Mouse (Mus musculus): ENCODE measurements around the gene Gm17490.
A peak's percentile ranks its signal among the peaks of the same experiment; 100 is the strongest.

The Gm17490 gene

DNA sequence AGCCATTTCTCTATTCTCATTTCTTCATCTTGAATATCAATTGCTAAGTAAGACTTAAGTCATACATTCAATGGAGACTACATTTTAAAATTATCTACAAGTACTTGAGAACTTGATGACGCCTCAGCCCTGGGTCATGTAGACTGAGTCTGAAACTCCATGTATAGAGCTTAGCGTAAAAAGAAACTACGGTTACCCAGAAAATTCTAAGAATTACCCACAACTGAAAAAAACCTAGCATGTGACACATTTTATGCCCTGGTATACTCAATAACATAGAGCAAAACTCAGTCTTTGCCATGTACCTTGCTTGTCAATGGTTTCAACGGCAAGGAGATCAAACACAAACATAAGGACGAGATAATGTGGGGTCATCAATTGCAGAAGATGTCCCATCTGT is at the start of gene Gm17490:
Gm17490 (minus strand) TSS at position 375 of the 400 bp plus-strand sequence.
- no peak for DNase-seq

DNA sequence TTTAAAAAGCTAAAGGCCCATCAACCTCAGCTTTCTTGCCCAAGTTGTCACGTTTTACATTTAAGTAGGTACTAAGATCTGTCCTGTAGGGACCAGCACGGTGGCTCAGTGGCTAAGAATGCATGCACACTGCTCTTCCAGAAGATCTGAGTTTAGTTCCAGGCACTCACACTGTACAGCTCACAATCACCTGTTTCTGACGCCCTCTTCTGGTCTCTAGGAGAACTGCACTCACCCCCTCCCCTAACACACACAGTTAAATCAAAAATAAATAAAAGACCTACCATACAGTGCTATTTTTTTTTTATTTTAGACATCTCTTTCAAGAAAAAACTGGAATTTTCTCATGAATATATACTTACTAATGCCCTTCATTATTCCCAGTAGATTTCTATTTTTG is 46.1 kb upstream of the Gm17490 start:
- DNase-seq = no peak

DNA sequence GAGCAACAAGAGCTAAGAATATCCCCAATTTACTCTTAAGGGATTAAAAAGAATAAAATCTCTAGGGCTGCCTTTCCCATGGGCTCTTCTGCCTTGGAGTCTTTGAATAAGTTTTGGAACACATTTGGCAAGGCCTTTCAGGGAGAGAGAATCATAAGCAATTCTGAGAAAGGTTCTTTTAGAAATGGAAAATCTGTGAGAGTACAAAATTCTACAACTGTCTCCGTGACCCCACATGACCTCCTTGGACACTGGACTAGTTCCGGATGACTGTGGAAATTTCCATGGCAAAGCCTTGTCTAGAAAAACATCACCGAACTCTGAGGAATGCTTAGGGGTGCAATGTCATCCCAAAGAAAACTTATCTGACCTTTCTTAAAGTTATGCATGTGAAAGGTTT is 39.3 kb upstream of the Gm17490 start:
- DNase-seq = peak; percentile 56

DNA sequence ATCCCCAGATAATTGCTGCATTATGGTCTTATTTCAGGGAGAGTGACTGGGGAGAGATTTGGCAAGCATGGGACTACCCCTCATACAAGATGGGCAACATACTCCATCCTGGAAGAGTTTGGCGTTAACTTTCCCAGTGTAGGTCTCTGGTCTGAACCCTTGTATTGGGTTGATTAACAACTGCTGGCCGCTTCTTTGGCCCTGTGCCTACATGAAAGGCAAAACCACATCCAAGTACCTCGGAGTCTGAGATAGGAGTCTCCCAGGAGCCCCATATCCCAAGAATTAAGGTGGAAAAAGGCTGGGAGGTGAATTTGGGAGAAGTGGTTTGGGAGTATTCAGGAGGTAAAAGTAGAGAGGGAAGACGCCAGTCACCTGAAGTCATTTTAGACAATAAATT is 38.7 kb upstream of the Gm17490 start:
- DNase-seq = peak; percentile 38

DNA sequence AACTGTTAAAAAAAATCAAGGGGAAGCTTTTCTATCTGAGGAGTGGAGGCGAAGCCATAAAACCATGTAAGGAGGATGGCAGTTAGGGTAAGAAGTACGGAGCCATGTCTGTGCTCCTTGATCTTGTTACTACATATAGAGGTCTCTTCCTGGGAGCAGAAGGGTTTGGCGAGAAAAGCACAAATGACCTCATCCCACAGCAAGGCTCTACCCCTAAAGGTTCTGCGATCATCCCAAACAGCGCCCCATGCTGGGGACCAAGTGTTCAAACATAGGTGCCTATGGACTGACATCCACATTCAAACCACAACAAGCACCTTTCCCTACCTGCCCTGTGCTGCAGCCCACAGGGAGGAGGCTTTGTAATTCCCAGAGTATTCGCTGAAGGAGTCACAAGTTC is 38.3 kb upstream of the Gm17490 start:
- DNase-seq = peak; percentile 7

DNA sequence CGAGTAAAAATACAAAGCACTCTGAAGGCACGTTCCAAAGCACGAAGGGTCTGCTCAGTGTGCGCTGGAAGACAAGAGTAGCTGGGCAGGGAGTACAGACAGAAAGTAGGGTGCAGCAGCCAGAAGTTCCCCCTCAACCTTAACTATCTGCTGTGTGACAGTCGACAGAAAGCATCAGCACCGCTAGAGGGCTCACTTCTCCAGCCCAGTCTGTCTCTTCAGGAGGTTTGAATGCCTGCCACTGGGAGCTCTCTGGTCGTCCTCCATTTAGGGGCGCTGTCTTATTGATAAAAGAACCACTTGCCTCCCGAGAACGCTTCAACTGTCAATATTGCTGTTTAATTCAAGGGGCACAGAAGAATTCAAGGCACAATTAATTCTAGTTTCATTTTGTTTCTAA is 37.9 kb upstream of the Gm17490 start:
- DNase-seq = peak; percentile 82

DNA sequence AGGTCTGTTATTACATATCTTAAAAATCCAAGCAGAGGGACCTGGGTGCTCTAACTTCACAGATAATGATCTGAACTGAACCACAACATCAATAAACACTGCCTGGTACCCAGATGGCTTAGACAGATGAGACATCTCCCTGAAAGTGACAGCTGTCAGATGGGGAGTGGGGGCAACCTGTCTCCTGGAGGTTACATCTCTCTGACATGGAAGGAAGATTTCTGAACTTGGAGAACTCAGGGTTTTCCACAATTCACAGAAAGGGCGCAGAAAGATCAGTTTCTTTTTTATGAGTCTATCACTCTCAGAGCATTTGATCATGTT is 36.8 kb upstream of the Gm17490 start:
- DNase-seq = no peak

DNA sequence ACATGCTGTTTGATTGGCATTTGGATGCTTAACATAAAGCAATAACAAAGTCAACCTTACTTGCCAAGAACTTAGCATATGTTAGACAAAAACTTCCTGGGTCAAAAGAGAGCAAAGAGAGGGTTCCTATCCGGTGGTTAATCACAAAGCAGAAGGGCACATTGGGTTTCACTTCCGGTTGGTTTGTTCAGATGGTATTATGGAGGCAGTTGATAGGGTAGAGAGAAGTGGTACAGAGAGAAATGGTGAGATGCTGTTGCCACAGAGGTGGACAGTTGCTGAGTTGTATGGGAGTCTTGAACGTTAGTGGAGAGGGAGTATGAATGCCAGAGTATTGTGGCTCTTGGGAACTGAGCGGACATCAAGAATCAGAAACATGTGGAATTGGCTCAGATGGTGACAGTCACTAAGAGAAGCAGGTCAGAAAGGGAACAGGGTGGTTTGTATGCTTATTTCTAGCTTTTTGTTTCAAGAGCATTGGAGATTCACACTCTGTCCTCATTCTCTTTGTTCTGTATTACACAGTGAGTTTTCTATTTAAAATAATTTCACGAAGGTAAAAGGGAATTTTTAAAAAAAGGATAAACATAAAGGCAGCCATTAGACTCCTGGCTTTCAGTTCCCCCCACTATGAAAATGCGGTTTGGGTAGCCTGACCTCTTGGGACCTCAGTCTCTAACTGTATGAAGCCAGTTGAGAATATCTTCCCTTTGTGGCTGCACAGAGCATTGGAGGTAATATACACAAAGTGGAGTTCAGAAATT is 36.3 kb upstream of the Gm17490 start:
- DNase-seq = no peak

DNA sequence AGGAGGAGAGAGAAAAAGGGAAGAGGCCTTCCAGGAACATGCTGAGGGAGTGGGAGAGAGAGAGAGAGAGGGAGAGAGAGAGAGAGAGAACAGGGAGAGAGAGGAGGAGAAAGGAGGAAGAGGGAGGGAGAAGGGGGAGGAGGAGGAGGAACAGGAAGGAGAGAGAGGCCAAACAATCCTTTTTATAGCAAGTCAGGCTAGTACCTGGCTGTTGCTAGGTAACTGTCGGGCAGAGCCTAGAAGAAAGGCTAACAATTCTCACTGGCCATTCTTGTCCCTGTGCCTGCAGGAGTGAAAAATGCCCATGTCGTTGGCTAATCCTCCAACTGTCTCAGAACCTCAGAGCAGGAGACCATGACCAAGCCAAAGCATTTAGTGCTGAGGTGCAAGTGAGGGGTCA is 33.2 kb upstream of the Gm17490 start:
- DNase-seq = no peak

DNA sequence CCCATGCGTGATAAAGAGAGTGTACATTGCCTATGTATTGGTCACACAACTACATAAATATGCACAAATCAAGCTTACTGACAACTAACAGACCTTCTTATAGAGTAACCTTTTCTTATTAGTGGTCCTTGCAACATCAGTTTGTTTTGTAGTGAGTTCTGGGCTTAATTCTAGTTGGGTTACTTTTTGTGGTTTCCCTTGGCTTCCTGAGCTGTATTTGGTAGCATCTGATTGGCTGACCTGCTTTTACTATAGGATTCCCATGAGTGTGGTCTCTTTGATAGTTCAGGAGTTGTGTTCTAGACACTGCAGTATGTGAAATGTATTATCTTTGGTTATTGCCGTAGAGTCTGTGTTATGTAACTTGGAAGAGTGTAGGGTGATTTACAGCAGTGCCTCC is 31.5 kb upstream of the Gm17490 start:
- DNase-seq = no peak

DNA sequence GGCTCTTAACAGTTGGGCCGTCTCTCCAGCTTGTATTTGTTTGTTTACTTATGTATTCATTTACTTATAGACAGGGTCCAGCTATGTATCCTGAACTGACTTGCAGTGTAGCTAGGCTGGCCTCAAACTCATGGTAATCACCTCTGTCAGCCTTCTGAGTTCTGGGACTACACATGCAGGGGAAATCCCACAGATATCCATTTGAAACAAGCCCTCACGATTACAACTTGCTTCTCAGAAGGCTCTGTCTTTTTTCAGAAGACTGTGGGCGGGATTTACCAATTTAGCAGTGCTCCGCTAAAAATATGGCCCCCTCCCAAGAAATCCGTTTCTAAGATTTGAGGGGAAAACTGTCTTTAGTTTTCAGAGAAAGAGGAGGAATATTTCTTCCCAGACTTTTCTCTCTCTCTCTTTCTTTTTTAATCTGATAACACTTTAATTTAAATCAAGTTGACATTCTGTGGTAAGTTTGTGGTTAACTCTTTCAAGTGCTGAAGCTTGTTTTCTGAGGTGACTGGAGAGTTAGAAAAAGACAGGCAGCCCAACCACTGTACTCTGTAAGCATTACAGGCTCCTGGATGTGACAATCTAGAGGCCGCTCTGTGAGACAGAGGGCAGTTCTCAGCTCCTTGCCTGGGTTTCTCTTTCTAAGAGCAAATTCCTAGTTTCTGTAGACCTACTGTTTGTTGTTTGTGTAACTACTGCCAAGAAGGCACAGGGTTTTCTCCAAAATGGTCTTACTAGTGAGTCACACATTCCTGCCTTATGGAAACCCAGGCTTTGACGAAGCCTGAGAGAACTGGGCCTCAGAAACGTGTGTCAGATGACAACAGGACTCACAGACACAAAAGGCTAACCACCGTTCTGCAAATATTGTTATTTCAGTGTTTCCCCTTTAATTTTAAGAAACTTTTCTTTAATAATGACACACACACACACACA is 29.2 kb upstream of the Gm17490 start:
- no peak for DNase-seq

DNA sequence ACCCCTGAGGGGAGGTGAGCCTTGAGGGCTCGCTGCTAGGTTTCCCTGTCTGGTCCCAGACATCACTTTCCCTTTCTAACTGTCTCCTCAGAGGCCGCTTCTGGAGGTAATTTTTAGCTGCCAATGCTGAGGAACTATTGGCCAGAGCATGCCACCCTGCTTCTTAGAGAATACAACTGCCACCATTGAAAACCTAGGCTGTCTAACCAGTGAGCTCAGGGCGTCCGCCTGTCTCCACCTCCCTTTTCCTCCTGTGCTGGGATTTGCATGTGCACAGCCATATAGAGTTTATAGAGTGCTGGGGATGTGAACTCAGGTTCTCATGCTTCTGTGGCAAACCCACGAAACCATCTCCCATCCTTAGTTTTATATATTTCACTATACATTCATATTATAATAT is 27.7 kb upstream of the Gm17490 start:
- no peak for DNase-seq

DNA sequence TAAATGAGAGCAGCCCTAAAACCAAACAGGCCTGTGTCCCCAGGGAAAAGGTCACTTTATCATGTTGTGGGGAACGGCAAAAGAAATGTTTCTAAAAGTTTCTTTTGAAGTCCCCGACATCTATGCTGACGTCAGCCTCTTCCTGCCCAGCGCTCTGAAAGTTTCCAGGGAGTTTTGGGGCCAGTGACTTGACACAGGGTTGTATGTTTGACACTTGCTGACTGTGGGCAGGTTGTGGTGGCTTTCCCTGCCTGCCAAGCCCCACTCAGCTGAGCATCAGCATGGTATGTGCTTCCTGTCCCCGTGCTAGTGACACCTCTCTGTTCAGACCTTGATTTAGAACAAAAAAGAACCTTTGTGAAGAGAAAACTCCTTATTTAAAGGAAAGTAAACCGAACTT is 27.3 kb upstream of the Gm17490 start:
- no peak for DNase-seq

DNA sequence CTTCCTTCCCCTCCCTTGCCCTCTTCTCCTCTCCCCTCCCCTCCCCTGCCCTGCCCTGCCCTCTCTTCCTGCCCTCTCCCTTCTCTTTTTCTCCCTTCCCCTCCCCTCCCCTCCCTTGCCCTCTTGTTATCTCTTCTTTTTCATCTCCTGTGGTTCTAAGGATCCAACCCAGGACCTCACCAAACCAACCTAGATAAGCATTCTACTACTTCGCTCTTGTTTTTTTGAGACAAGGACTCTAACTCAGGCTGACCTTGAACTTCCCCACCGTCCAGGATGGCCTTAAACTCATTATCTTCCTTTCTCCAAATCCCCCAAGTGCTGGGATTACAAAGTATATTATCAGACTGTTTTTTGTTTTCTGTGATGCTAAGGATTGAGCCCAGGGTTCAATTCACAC is 26.7 kb upstream of the Gm17490 start:
- no peak for DNase-seq

DNA sequence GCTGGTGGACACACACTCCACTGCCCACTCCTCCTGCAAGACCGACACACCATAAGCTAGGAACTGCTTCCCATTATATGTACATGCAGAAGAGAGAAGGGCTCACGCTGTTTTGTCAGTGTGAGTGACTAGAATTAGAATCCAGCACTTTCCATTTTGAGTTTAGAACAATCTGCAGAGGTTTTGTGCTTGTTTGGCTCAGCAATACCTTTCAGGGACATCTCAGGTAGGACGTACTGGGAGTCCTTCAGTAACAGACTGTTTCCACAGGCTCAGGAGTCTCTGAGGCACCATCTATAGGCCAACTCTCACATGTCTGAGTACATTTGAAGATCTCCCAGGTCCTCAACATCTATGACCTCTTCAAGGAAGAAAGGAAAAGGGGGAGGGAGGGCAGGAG is 26.1 kb upstream of the Gm17490 start:
- DNase-seq = no peak

DNA sequence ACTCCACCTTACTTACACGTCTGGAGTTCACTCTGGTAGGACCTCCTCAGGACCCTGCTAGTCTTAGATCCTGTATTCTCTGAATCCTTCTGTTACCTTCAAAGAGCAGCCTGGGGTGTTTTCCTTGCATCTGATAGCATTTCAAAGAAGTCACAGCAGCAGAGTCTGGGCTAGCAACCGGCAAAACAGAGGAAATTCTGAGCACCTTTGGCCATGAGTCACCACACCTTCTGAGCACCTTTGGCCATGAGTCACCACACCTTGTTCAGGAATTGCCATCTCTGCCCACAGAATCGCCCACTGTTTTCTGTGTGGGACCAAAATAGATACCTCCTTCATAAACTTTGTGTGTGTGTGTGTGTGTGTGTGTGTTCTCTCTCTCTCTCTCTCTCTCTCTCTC is 25.4 kb upstream of the Gm17490 start:
- DNase-seq = no peak

DNA sequence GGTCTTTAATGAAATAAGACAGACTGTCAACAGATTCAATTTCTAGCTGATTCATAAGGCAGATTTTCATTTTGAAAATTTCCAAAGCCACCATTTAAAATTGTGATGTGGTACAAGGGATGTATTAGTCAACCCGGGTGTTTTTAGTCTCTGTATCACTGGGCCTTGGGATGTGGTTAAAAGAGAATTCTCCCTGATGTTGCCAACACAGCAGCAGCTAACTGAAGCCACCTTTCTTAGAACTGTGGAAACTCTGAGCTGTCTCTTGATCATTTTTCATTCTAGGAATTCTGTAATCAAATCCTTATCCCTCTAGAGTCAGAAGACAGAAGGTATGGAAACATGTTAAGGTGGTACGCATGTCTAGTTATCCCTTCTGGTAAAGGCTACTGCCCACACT is 19.2 kb upstream of the Gm17490 start:
- DNase-seq = no peak

DNA sequence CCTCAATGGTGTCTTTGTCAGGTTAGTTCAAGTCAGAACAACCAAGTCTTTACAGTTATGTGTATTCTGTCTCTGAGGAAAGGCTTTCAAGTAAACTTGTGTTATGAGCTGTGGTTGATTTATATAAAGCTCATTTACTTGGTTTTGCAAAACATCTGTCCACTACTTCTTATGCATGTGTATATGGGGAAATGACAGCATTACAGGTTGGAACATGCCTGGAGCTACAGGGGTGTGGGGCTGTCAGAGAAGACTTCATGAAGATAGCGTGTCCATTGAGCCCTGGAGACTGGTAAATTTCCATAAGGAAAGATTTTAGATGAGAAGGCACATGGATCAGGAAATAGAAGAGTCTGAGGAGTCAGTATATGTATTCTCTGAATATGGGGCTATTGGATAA is 18.0 kb upstream of the Gm17490 start:
- DNase-seq = no peak

DNA sequence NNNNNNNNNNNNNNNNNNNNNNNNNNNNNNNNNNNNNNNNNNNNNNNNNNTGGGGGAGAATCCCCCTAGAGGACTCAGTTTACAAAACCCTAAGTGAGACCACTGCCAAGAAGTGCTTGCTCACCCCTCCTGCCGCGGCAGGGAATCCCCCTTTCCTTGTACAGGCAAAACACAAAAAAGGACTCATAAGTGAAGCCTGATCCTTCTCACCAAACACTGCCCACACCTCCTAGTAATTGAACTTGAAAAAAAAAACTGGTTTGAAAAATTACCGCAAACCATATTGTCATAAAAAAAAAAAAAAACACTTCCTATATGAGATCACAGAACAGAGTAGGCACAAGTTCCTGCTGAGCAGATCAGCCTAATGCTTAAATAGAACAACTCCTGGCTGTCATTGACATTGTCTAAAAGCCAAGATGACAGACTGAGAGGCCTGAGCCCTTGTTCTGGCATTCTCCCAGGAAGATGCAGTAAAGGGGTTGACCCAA is 16.4 kb upstream of the Gm17490 start, which contains the start of gene Il2ra:
Il2ra (plus strand) TSS at position 357 of the 491 bp plus-strand sequence.
- no peak for DNase-seq

DNA sequence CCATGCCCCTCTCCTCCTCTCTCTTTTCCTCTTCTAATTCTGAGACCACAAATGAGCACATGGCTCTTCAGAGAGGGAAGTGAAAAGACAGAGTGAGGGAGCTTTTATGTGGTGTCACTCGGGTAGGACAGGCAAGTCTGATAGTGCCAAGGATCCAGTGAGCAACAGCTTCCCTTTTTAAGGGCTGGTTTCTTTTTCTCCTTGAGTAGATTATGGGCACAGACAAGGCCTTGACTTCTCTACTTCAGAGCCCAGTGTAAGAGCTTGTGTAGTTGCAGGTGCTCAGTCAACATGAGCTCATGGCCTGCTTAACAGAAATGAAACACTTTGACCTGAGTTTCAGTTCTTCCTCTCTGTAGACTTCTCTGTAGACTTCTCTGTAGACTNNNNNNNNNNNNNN is 11.1 kb upstream of the Gm17490 start:
- DNase-seq = no peak

DNA sequence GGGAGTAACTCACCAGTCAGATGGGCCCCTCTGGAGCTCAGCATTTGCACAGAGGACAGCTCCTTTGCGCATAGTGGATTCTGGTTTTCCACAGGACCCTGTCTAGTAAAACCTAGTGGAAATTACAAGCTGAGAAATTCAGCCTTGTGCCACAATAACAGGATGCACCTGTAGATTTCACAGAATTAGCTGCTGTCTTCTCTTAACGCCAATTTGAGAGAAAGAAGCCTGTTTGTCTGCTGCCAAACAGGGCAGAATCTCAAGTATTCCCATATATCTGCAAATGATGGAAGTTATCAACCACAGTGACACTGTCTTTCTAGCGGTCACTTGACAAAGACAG is 10.0 kb upstream of the Gm17490 start:
- DNase-seq = no peak

DNA sequence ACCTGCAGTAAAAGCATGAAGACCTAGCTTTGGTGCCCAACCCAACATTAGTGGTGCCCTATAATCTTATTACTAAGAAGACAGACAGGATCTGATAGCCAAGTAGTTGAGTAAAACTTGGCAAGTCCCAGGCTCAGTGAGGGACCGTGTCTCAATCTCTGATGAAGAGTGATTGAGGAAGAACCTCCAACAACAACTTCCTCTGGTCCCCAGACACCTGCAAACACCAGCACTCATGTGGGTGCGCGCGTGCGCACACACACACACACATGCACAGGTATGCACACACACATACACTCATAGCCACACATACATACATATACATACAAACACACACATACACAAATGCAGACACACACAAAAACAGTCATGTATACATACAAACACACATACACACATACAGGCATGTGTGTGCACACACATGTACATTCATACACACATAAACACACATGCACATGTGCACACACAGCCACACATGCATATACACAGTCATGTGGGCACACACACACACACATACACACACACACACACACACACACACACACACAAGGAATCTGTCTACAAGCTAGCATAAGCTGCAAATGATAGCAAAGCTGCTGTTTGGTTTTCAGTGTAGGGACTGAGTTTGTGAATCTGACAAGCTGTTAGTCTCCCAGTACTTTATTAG is 9.5 kb upstream of the Gm17490 start:
- DNase-seq = no peak

DNA sequence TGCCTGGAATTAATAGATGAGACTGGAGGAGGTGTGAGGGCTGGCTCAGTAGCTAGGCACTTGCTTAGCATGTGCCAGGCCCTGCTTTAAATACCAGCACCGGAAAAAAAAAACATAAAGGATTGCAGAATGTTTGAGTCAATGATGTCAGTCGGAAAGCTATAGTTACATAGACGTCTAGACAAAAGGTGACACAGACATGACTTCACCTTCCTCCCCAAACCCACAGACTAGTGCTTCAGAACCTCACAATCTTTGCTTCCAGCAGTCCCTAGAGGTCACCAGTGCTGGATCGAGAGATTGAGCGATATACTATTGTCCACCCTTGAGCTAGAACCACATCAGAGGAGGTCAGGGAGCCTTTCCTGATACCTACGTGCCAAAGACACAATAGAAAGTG is 9.0 kb upstream of the Gm17490 start:
- DNase-seq = no peak

DNA sequence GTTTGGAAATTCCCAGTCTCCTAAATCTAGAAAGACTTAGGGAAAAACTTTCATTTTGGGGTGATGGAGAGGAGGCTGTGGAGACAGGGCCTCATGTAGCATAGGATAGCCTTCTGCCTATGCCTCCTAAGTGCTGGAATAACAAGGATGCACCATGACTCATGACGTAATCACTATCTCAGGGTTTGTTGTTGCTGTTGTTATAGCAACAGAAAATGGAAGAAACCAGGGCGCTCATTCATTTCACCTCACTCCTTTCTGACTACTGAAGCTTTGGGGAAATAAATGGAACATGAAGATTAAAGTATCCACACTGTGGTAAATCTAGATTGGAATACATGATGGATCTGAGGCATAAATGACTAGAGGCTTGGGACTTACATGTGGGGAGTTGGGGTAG is 2.3 kb downstream of the Gm17490 start:
- DNase-seq = no peak

All from kidney, adult 11 months (tissue).